Mouse (Mus musculus) hindbrain, embryonic 11.5 days (tissue): ENCODE measurements at regions not wholly inside any gene's neighbourhood (a gene's known extent, or its start where the extent isn't known, plus 50 kb on each side); places are given as distances from the start of the nearest gene placed in this dataset.
A peak's percentile ranks its signal among the peaks of the same experiment; 100 is the strongest.

Experiments used
- ATAC-seq: fragments of 200-750 bp; cut with Nextera tagmentation; 2 replicates; pipeline ENCODE4 v1.8.0; 2017; ENCODE audit warnings: mild to moderate bottlenecking, moderate TSS enrichment, moderate library complexity; ENCODE audit not compliant: low FRiP score
- DNase-seq: peaks from one replicate; pipeline ENCODE4 v3.0.0-alpha.2; 2015; ENCODE audit warnings: low spot score
- H3K27ac ChIP-seq: fragments of 300-500 bp; sonication (generic); 2 replicates; pipeline ENCODE4 v1.5.1; 2014; ENCODE audit warnings: mild to moderate bottlenecking, low read depth, low read length
- H3K27me3 ChIP-seq: fragments of 300-500 bp; sonication (generic); 2 replicates; pipeline ENCODE4 v1.6.1; 2014; ENCODE audit warnings: mild to moderate bottlenecking, low read length, moderate library complexity, mixed read lengths; ENCODE audit not compliant: control insufficient read depth, insufficient read depth
- H3K36me3 ChIP-seq: fragments of 300-500 bp; sonication (generic); 2 replicates; pipeline ENCODE4 v1.6.1; 2014; ENCODE audit warnings: mild to moderate bottlenecking, low read length, moderate library complexity, mixed read lengths; ENCODE audit not compliant: control insufficient read depth, insufficient read depth
- H3K4me1 ChIP-seq: fragments of 300-500 bp; sonication (generic); replicated peaks from 2 replicates; pipeline ENCODE4 v1.6.1; 2014; ENCODE audit warnings: low read length, mixed read lengths; ENCODE audit not compliant: control insufficient read depth, insufficient read depth
- H3K4me2 ChIP-seq: fragments of 300-500 bp; sonication (generic); replicated peaks from 2 replicates; pipeline ENCODE4 v1.6.1; 2014; ENCODE audit warnings: mild to moderate bottlenecking, low read depth, low read length
- H3K4me3 ChIP-seq: fragments of 300-500 bp; sonication (generic); 2 replicates; pipeline ENCODE4 v1.5.1; 2014; ENCODE audit warnings: low read depth, low read length
- H3K9ac ChIP-seq: fragments of 300-500 bp; sonication (generic); 2 replicates; pipeline ENCODE4 v1.6.1; 2014; ENCODE audit warnings: low read depth, low read length
- H3K9me3 ChIP-seq: fragments of 300-500 bp; sonication (generic); 2 replicates; pipeline ENCODE4 v1.6.1; 2016; ENCODE audit warnings: low read length; ENCODE audit not compliant: control insufficient read depth
- WGBS: fragments of 180-500 bp; shearing (Covaris S2); extraction: QIAGEN DNeasy Blood & Tissue Kit; methylation state at CpG from one replicate; pipeline ENCODE4 v1.1.7; 2014; 5-methylcytosine and 5-hydroxymethylcytosine counted together

- no peak overlapping the region for H3K4me3 ChIP-seq
- H3K27ac ChIP-seq: no peak overlapping the region
- no peaks in the 10 kb centered on the region for H3K27me3 ChIP-seq
- ATAC-seq (no peak), DNase-seq (no peak)
- no peaks in the 10 kb centered on the region for H3K36me3 ChIP-seq
- no peak overlapping the region for H3K9ac ChIP-seq
- H3K9me3 ChIP-seq: no peaks in the 10 kb centered on the region
- H3K4me2 ChIP-seq: no peak overlapping the region
- H3K4me1 ChIP-seq: no peaks in the 10 kb centered on the region
- WGBS: 86% methylated on average over 8 of the region's 8 CpGs
These were observed 84.3 kb downstream of the Tmem168 start for GRCm38 (mm10) chr6:13523463-13524202.

GRCm38 (mm10) chr6:13514126-13514525 lies 93.8 kb downstream of the Tmem168 start:
- ATAC-seq (no peak), DNase-seq (no peak)
- Histone ChIP-seq H3K9me3 (no peaks in the 10 kb centered on the region), H3K27ac (no peak overlapping the region), H3K9ac (no peak overlapping the region), H3K4me3 (no peak overlapping the region), H3K36me3 (no peaks in the 10 kb centered on the region), H3K4me1 (no peaks in the 10 kb centered on the region), H3K4me2 (no peak overlapping the region), H3K27me3 (no peaks in the 10 kb centered on the region)
- 81% methylated on average over 3 of the region's 3 CpGs for WGBS

GRCm38 (mm10) chr6:13476493-13477129 lies 131.3 kb downstream of the Tmem168 start:
- Histone ChIP-seq H3K9me3 (no peaks in the 10 kb centered on the region), H3K27ac (no peak overlapping the region), H3K9ac (no peak overlapping the region), H3K4me2 (no peak overlapping the region), H3K4me3 (no peak overlapping the region), H3K4me1 (no peaks in the 10 kb centered on the region), H3K36me3 (no peaks in the 10 kb centered on the region), H3K27me3 (no peaks in the 10 kb centered on the region)
- DNase-seq (no peak), ATAC-seq (no peak)
- WGBS: 93% methylated on average over 5 of the region's 5 CpGs

- ATAC-seq: no peak
These were observed 158.6 kb downstream of the Tmem168 start for GRCm38 (mm10) chr6:13449160-13449787.

GRCm38 (mm10) chr6:13413768-13414167 lies 189.0 kb upstream of the Vwde start:
- DNase-seq (peak; percentile 17), ATAC-seq (no peak)

More at GRCm38 (mm10) chr6:13449160-13449787, 158.6 kb downstream of the Tmem168 start:
- no peaks in the 10 kb centered on the region for H3K36me3 ChIP-seq
- no peak overlapping the region for H3K27ac ChIP-seq
- H3K9me3 ChIP-seq: no peaks in the 10 kb centered on the region
- no peak overlapping the region for H3K9ac ChIP-seq
- DNase-seq: no peak
- no peak overlapping the region for H3K4me3 ChIP-seq
- 80% methylated on average over 3 of the region's 3 CpGs for WGBS
- no peaks in the 10 kb centered on the region for H3K4me1 ChIP-seq
- no peak overlapping the region for H3K4me2 ChIP-seq
- no peaks in the 10 kb centered on the region for H3K27me3 ChIP-seq

GRCm38 (mm10) chr6:13413092-13413491 lies 188.3 kb upstream of the Vwde start:
- WGBS: 93% methylated on average over 3 of the region's 3 CpGs

More at GRCm38 (mm10) chr6:13413768-13414167, 189.0 kb upstream of the Vwde start:
- no peak overlapping the region for H3K9ac ChIP-seq
- H3K27me3 ChIP-seq: no peaks in the 10 kb centered on the region
- no peaks in the 10 kb centered on the region for H3K9me3 ChIP-seq
- H3K27ac ChIP-seq: no peak overlapping the region
- H3K36me3 ChIP-seq: no peaks in the 10 kb centered on the region
- no peak overlapping the region for H3K4me2 ChIP-seq
- H3K4me3 ChIP-seq: no peak overlapping the region
- H3K4me1 ChIP-seq: no peaks in the 10 kb centered on the region

GRCm38 (mm10) chr6:13384469-13384868 lies 159.7 kb upstream of the Vwde start:
- no peaks in the 10 kb centered on the region for H3K36me3 ChIP-seq
- no peaks in the 10 kb centered on the region for H3K4me1 ChIP-seq
- no peak for DNase-seq
- H3K9ac ChIP-seq: no peak overlapping the region
- no peak overlapping the region for H3K27ac ChIP-seq
- no peaks in the 10 kb centered on the region for H3K9me3 ChIP-seq
- ATAC-seq: no peak
- 96% methylated on average over 1 of the region's 1 CpGs for WGBS
- H3K4me3 ChIP-seq: no peak overlapping the region
- no peaks in the 10 kb centered on the region for H3K27me3 ChIP-seq
- H3K4me2 ChIP-seq: no peak overlapping the region

More at GRCm38 (mm10) chr6:13413092-13413491, 188.3 kb upstream of the Vwde start:
- Histone ChIP-seq H3K9ac (no peak overlapping the region), H3K36me3 (no peaks in the 10 kb centered on the region), H3K27me3 (no peaks in the 10 kb centered on the region), H3K27ac (no peak overlapping the region), H3K9me3 (no peaks in the 10 kb centered on the region), H3K4me2 (no peak overlapping the region), H3K4me3 (no peak overlapping the region), H3K4me1 (no peaks in the 10 kb centered on the region)
- DNase-seq: no peak
- no peak for ATAC-seq

- Histone ChIP-seq H3K36me3 (no peaks in the 10 kb centered on the region), H3K4me1 (no peaks in the 10 kb centered on the region), H3K27ac (no peak overlapping the region), H3K4me3 (no peak overlapping the region), H3K27me3 (no peaks in the 10 kb centered on the region), H3K4me2 (no peak overlapping the region), H3K9ac (no peak overlapping the region), H3K9me3 (no peaks in the 10 kb centered on the region)
- DNase-seq (no peak), ATAC-seq (no peak)
- WGBS: 84% methylated on average over 2 of the region's 2 CpGs
These were observed 158.4 kb upstream of the Vwde start for GRCm38 (mm10) chr6:13383211-13383610.
